Mouse (Mus musculus) central nervous system, embryonic 18 days (tissue): Measurements from ENCODE around the gene Elmod2. TPM values are rescaled to one million over a fixed set of nuclear protein-coding genes. Genes with fewer than 3 reads are reported as not detected.

Experiments
- polyA plus RNA-seq: library from polyadenylated mRNA; depleted of rRNA; stranded (reverse); fragments of >200 nt; gene quantifications from 2 replicates; pipeline ENCODE4 v1.2.3, GENCODE M21; 2012; rRNA removed

The Elmod2 gene
- 18.7 and 20.3 TPM in 2 replicates for polyA plus RNA-seq

GRCm38 (mm10) chr8:83331899-83332697, at the start of gene Elmod2:
Gene Elmod2, minus strand, starts transcription at chr8:83332486.

DNA sequence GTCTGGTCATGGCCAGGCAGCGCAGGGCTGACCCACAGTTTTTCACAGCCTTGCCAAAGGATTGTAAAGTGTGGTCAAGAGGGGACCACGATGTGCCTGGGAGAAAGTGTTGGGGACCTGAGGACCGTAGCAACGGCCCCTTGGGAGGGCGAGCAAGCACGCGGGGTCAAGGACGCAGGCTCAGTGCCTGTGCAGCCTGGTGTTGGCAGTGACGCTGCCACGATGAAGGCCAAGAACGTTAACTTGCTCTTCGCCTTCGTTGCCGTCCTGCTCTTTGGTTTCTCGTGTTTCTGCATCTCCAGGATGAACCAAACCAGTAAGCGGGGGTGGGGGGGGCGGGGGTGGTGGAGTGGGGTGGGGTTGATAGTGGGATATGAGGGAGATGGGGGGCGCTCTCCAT, 16.0 kb upstream of the Elmod2 start, which contains the start of gene Mgat4d:
Mgat4d (plus strand) TSS at position 209 of the 400 bp plus-strand sequence.

GRCm38 (mm10) chr8:83290176-83290575, 42.1 kb downstream of the Elmod2 start, which contains the start of gene Ucp1:
Gene Ucp1, plus strand, starts transcription at chr8:83290352.

Other genes with a start within 250 kb of the Elmod2 start
- 61.4 and 62.9 TPM in 2 replicates for gene Tbc1d9, start 167.1 kb downstream of the Elmod2 start, polyA plus RNA-seq
- gene Gm10645, start 166.3 kb downstream of the Elmod2 start, polyA plus RNA-seq, result 2.3 and 2.5 TPM in 2 replicates
- 0.35 and 0.56 TPM in 2 replicates for gene Ucp1, start 42.1 kb downstream of the Elmod2 start, polyA plus RNA-seq
- not detected in 2 replicates for gene Mgat4d, start 16.0 kb upstream of the Elmod2 start, polyA plus RNA-seq
- gene Clgn, start 57.4 kb upstream of the Elmod2 start, polyA plus RNA-seq, result 9.0 and 10.4 TPM in 2 replicates
- 288 and 319 TPM in 2 replicates for gene Scoc, start 125.9 kb upstream of the Elmod2 start, polyA plus RNA-seq
- 0.03 and 0.09 TPM in 2 replicates for gene Olfr370, start 203.3 kb upstream of the Elmod2 start, polyA plus RNA-seq
- gene Ndufb7, start 234.2 kb upstream of the Elmod2 start, polyA plus RNA-seq, result 322 and 325 TPM in 2 replicates